In the genomic region with DNA sequence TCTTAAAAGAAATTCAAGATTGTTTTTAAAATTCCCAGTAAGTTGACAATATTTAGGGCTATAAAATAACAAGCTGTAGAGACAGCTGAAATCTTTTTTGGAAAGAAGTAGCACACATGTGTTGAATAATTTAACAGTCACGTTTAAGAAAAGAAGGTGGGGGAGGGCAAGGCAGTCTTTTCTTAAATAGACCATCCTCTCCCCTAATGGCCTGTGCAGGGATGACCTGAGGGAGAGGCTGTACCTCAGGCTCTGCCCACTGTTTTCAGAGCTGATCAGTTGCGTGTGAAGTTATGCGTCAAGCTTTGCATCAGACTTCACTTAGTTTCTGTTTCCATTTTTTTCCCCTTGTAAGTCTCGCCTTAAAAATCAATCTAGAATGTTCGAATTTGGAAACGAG, we compare ENCODE assay signal across 21 mouse cellular contexts.
DNase-seq lines count a peak whose midpoint lies in the region; ATAC-seq and TF ChIP-seq lines count a peak whose summit lies in the region.
"Had no signal": no experiment of that assay in that cellular context is flagged by ENCODE, and none has a peak within 500 bp of the region (broad histone marks: within the 10 kb centered on the region; RNA-seq: fewer than 3 reads in every experiment).

No protein-coding gene starts in this region.

- peaks cover 4% of the 10 kb centered on the region; the same call in 1 of the 2 replicates for H3K4me1 ChIP-seq in limb, embryonic 14.5 days (ENCODE audit: control insufficient read depth, insufficient read depth, low read length)
- H3K4me1 ChIP-seq in limb, embryonic 10.5 days: no peaks in the 10 kb centered on the region
- peaks cover 0 to 35% of the 10 kb centered on the region in 2 experiments; a peak in 2 of 4 replicates for H3K4me1 ChIP-seq in CH12.LX (ENCODE audit: control insufficient read depth in 1 of 2, insufficient read depth in 2 of 2)
- no peaks in the 10 kb centered on the region for H3K4me1 ChIP-seq in limb, embryonic 15.5 days

- H3K27me3 ChIP-seq in limb, embryonic 14.5 days (ENCODE audit: control insufficient read depth, insufficient read depth, low read length): no peaks in the 10 kb centered on the region
- no peaks in the 10 kb centered on the region for H3K27me3 ChIP-seq in limb, embryonic 10.5 days (ENCODE audit: low read depth, poor library complexity, severe bottlenecking)
- no peaks in the 10 kb centered on the region for H3K27me3 ChIP-seq in CH12.LX (replicated peaks)
- no peaks in the 10 kb centered on the region for H3K27me3 ChIP-seq in limb, embryonic 15.5 days
- H3K27me3 ChIP-seq: Patski had no signal

- TF ChIP-seq RAD21 in CH12.LX (IDR thresholded peaks at IDR 0.05; ENCODE audit: low read depth, low read length): no peak

- TF ChIP-seq EP300 in CH12.LX (IDR thresholded peaks at IDR 0.05; ENCODE audit: low read length): no peak

- H3K4me2 ChIP-seq in limb, embryonic 14.5 days (replicated peaks; ENCODE audit: low read depth, low read length, severe bottlenecking): no peak overlapping the region
- H3K4me2 ChIP-seq in CH12.LX (ENCODE audit: insufficient read depth, low read depth, poor library complexity, severe bottlenecking): peak overlapping the region; percentile 4; the same call in 1 of the 2 replicates
- H3K4me2 ChIP-seq in limb, embryonic 15.5 days: 0 out of 2 replicates have a peak overlapping the region, but pooled peaks have one; percentile 7

- H3K36me3 ChIP-seq in limb, embryonic 14.5 days (ENCODE audit: control insufficient read depth, insufficient read depth, low read length): no peaks in the 10 kb centered on the region
- no peaks in the 10 kb centered on the region for H3K36me3 ChIP-seq in limb, embryonic 10.5 days
- no peaks in the 10 kb centered on the region for H3K36me3 ChIP-seq in CH12.LX (replicated peaks in 1 of 2; ENCODE audit: control insufficient read depth in 1 of 2, insufficient read depth in 1 of 2, low read length in 1 of 2)
- H3K36me3 ChIP-seq in limb, embryonic 15.5 days: no peaks in the 10 kb centered on the region
- H3K36me3 ChIP-seq: G1E had no signal

- DNase-seq in limb, embryonic 14.5 days (ENCODE audit: low spot score): no peak
- no peak for DNase-seq in limb, embryonic 10.5 days (ENCODE audit: low spot score)
- peak; percentile 24 for DNase-seq in CH12.LX (ENCODE audit: extremely low read depth)
- DNase-seq in right cerebral cortex, postnatal 10 days (ENCODE audit: low spot score in 2 of 2): no peak
- no peak for DNase-seq in spleen, postnatal 10 days (ENCODE audit: low spot score in 2 of 2)
- DNase-seq: adrenal gland, adult 2 months; adrenal gland, adult 8-10 months; adrenal gland, postnatal 10 days; adrenal gland, postnatal 14 days; adrenal gland, postnatal 25 days; adrenal gland, postnatal 36 days; B cell, adult 2 months; cerebellum, adult 11 months; cerebellum, adult 11-12 months; cerebellum, adult 18-20 months; cerebellum, adult 2 months had no signal

- H3K4me3 ChIP-seq in limb, embryonic 14.5 days (replicated peaks; ENCODE audit: low read length): no peak overlapping the region
- no peak overlapping the region for H3K4me3 ChIP-seq in limb, embryonic 10.5 days
- no peak overlapping the region for H3K4me3 ChIP-seq in CH12.LX (replicated peaks in 1 of 3; ENCODE audit: low read depth in 2 of 3, low read length in 2 of 3, poor library complexity in 1 of 3)
- H3K4me3 ChIP-seq in limb, embryonic 15.5 days: no peak overlapping the region

- no peaks in the 10 kb centered on the region for H3K79me2 ChIP-seq in CH12.LX (replicated peaks; ENCODE audit: control insufficient read depth, extremely low read depth, insufficient read depth, poor library complexity, severe bottlenecking)

- no peak for TF ChIP-seq POLR2A in limb, embryonic 14.5 days (IDR thresholded peaks at IDR 0.05; ENCODE audit: borderline replicate concordance, extremely low read depth, insufficient read depth, insufficient read length)
- TF ChIP-seq POLR2A in CH12.LX (IDR thresholded peaks at IDR 0.05; ENCODE audit: low read depth, low read length): no peak

- no peak overlapping the region for H3K9ac ChIP-seq in limb, embryonic 14.5 days (ENCODE audit: low read depth, low read length, severe bottlenecking)
- no peak overlapping the region; the same call in 1 of the 2 replicates for H3K9ac ChIP-seq in CH12.LX (ENCODE audit: insufficient read depth, low read depth)
- H3K9ac ChIP-seq in limb, embryonic 15.5 days: no peak overlapping the region

- TF ChIP-seq CTCF in CH12.LX (conservative IDR thresholded peaks at IDR 0.05 in 1 of 2, IDR thresholded peaks at IDR 0.05 in 1 of 2; ENCODE audit: low read depth in 2 of 2, low read length in 2 of 2): no peak

- in situ Hi-C loops in CH12.LX (cut with MboI; ENCODE audit: low pct_ligation_motif_present, low pct_unique_long_range_greater_than_20kb, low sequenced_read_pairs): no loop called here

- peak; percentile 53 for ATAC-seq in limb, embryonic 14.5 days (ENCODE audit: low FRiP score, low read depth)
- ATAC-seq in limb, embryonic 15.5 days (ENCODE audit: insufficient number of reproducible peaks, low FRiP score, low TSS enrichment, low read depth): no peak
- ATAC-seq: activated CD4-positive, CD25-positive, alpha-beta regulatory T cell, adult 4 months; CD4-positive, CD25-positive, alpha-beta regulatory T cell, adult 4 months; Patski had no signal

- dilution Hi-C loops in CH12.LX (cut with MboI; ENCODE audit: extremely low pct_ligation_motif_present, extremely low pct_unique_long_range_greater_than_20kb, low sequenced_read_pairs): no loop called here

- H3K9me3 ChIP-seq in limb, embryonic 14.5 days (ENCODE audit: control insufficient read depth, low read length): no peaks in the 10 kb centered on the region
- no peaks in the 10 kb centered on the region for H3K9me3 ChIP-seq in limb, embryonic 10.5 days (replicated peaks)
- H3K9me3 ChIP-seq in CH12.LX (replicated peaks; ENCODE audit: low read length): no peaks in the 10 kb centered on the region
- H3K9me3 ChIP-seq in limb, embryonic 15.5 days: no peaks in the 10 kb centered on the region

- H3K27ac ChIP-seq in limb, embryonic 14.5 days (replicated peaks; ENCODE audit: low read depth, low read length): no peak overlapping the region
- H3K27ac ChIP-seq in limb, embryonic 10.5 days: no peak overlapping the region
- H3K27ac ChIP-seq in CH12.LX (ENCODE audit: insufficient read depth, low read depth): no peak overlapping the region
- no peak overlapping the region for H3K27ac ChIP-seq in limb, embryonic 15.5 days

- WGBS in limb, embryonic 14.5 days: 49% methylated on average over 6 of the region's 6 CpGs
- 77% methylated on average over 6 of the region's 6 CpGs for WGBS in limb, embryonic 10.5 days
- WGBS in limb, embryonic 15.5 days: 48% methylated on average over 6 of the region's 6 CpGs

TF ChIP-seq in CH12.LX, 34 proteins besides CTCF, POLR2A, EP300 and RAD21:
- TF ChIP-seq ZMIZ1 (IDR thresholded peaks at IDR 0.05; ENCODE audit: low read depth, low read length) (no peak), MYC (IDR thresholded peaks at IDR 0.05; ENCODE audit: low read depth, low read length) (no peak), ZNF384 (IDR thresholded peaks at IDR 0.05; ENCODE audit: low read depth, low read length) (0 out of 2 replicates have a peak, but pooled peaks have one; percentile 13), USF2 (conservative IDR thresholded peaks at IDR 0.05; ENCODE audit: low read depth, low read length) (no peak), ELF1 (IDR thresholded peaks at IDR 0.05; ENCODE audit: low read depth, low read length) (0 out of 2 replicates have a peak, but pooled peaks have one; percentile 14), E2F4 (IDR thresholded peaks at IDR 0.05; ENCODE audit: insufficient replicate concordance, low read depth, low read length) (no peak), GABPA (IDR thresholded peaks at IDR 0.05; ENCODE audit: insufficient replicate concordance, low read depth, low read length) (no peak), NELFE (IDR thresholded peaks at IDR 0.05; ENCODE audit: low read depth, low read length) (0 out of 2 replicates have a peak, but pooled peaks have one; percentile 21), ZC3H11A (IDR thresholded peaks at IDR 0.05; ENCODE audit: low read depth, low read length) (no peak), IRF4 (IDR thresholded peaks at IDR 0.05; ENCODE audit: low read depth, low read length) (no peak), TBP (conservative IDR thresholded peaks at IDR 0.05; ENCODE audit: low read depth, low read length) (no peak), MAX (IDR thresholded peaks at IDR 0.05; ENCODE audit: low read length) (no peak), CHD1 (IDR thresholded peaks at IDR 0.05; ENCODE audit: low read depth, low read length) (no peak), MEF2A (IDR thresholded peaks at IDR 0.05; ENCODE audit: borderline replicate concordance, low read depth, low read length) (no peak), BHLHE40 (IDR thresholded peaks at IDR 0.05; ENCODE audit: low read depth, low read length) (peak; percentile 62), SMC3 (IDR thresholded peaks at IDR 0.05; ENCODE audit: low read depth, low read length) (no peak)
